In genomic region chr3:67267448-67267847, GRCm38 (mm10) we compare ENCODE assay signal across 15 mouse cellular contexts.
DNase-seq lines count a peak whose midpoint lies in the region; ATAC-seq and TF ChIP-seq lines count a peak whose summit lies in the region.
"Had no signal": no experiment of that assay in that cellular context is flagged by ENCODE, and none has a peak within 500 bp of the region (broad histone marks: within the 10 kb centered on the region; RNA-seq: fewer than 3 reads in every experiment).

No protein-coding gene starts in this region.

- no peak overlapping the region for H3K27ac ChIP-seq in hindbrain, postnatal 0 days
- H3K27ac ChIP-seq in hindbrain, embryonic 10.5 days, result no peak overlapping the region
- no peak overlapping the region for H3K27ac ChIP-seq in lung, postnatal 0 days (ENCODE audit: low read length)
- no peak overlapping the region for H3K27ac ChIP-seq in stomach, postnatal 0 days (replicated peaks)
- H3K27ac ChIP-seq: forebrain, embryonic 13.5 days; limb, embryonic 12.5 days; stomach, embryonic 15.5 days had no signal

- H3K4me2 ChIP-seq in hindbrain, postnatal 0 days (ENCODE audit: low read depth, low read length), result no peak overlapping the region
- H3K4me2 ChIP-seq in lung, postnatal 0 days (replicated peaks; ENCODE audit: low read depth, low read length), result no peak overlapping the region
- H3K4me2 ChIP-seq in stomach, postnatal 0 days (replicated peaks; ENCODE audit: low read depth), result no peak overlapping the region
- H3K4me2 ChIP-seq: forebrain, embryonic 13.5 days; limb, embryonic 12.5 days; stomach, embryonic 15.5 days had no signal

- peak; percentile 45; the same call in 1 of the 2 replicates for TF ChIP-seq CTCF in hindbrain, postnatal 0 days (IDR thresholded peaks at IDR 0.05; ENCODE audit: low read depth)
- peak; percentile 31; the same call in 1 of the 2 replicates for TF ChIP-seq CTCF in lung, postnatal 0 days (IDR thresholded peaks at IDR 0.05)
- peak; percentile 59 for TF ChIP-seq CTCF in stomach, postnatal 0 days (IDR thresholded peaks at IDR 0.05; ENCODE audit: low read depth)

- H3K36me3 ChIP-seq in hindbrain, postnatal 0 days (ENCODE audit: insufficient read depth, low read length), result no peaks in the 10 kb centered on the region
- H3K36me3 ChIP-seq in hindbrain, embryonic 10.5 days, result no peaks in the 10 kb centered on the region
- no peaks in the 10 kb centered on the region for H3K36me3 ChIP-seq in lung, postnatal 0 days (ENCODE audit: insufficient read depth, low read length)
- H3K36me3 ChIP-seq in stomach, postnatal 0 days (ENCODE audit: control insufficient read depth, insufficient read depth, low read length), result no peaks in the 10 kb centered on the region
- H3K36me3 ChIP-seq: limb, embryonic 12.5 days; stomach, embryonic 15.5 days had no signal

- no peaks in the 10 kb centered on the region for H3K4me1 ChIP-seq in hindbrain, postnatal 0 days (ENCODE audit: insufficient read depth, low read length)
- H3K4me1 ChIP-seq in hindbrain, embryonic 10.5 days (replicated peaks), result no peaks in the 10 kb centered on the region
- no peaks in the 10 kb centered on the region for H3K4me1 ChIP-seq in lung, postnatal 0 days (ENCODE audit: insufficient read depth, low read depth, low read length)
- H3K4me1 ChIP-seq in stomach, postnatal 0 days (replicated peaks; ENCODE audit: control insufficient read depth, insufficient read depth), result no peaks in the 10 kb centered on the region
- H3K4me1 ChIP-seq: forebrain, embryonic 13.5 days; limb, embryonic 12.5 days; stomach, embryonic 15.5 days had no signal

- DNase-seq in cerebellum, adult 9-10 months, result peak; percentile 28
- no peak for DNase-seq in cerebellum, postnatal 4 days (ENCODE audit: low spot score in 2 of 2)
- DNase-seq in hindbrain, postnatal 0 days (ENCODE audit: low spot score), result peak; percentile 64
- DNase-seq in hindbrain, embryonic 10.5 days (ENCODE audit: low spot score), result no peak
- DNase-seq in lung, postnatal 0 days (ENCODE audit: low spot score), result no peak
- no peak for DNase-seq in lung, postnatal 10 days
- DNase-seq in stomach, postnatal 0 days (ENCODE audit: low spot score), result no peak
- no peak for DNase-seq in adrenal gland, adult 18-20 months (ENCODE audit: low spot score in 2 of 2)
- DNase-seq: adrenal gland, adult 2 months; heart, postnatal 36 days; kidney, adult 18-20 months; lung, postnatal 4 days had no signal

- H3K4me3 ChIP-seq in hindbrain, postnatal 0 days (ENCODE audit: low read length), result no peak overlapping the region
- no peak overlapping the region for H3K4me3 ChIP-seq in hindbrain, embryonic 10.5 days
- no peak overlapping the region for H3K4me3 ChIP-seq in lung, postnatal 0 days (ENCODE audit: low read depth, low read length)
- no peak overlapping the region for H3K4me3 ChIP-seq in stomach, postnatal 0 days (ENCODE audit: low read depth, low read length)
- H3K4me3 ChIP-seq: forebrain, embryonic 13.5 days; limb, embryonic 12.5 days; stomach, embryonic 15.5 days had no signal

- WGBS in hindbrain, postnatal 0 days, result 68% methylated on average over 3 of the region's 3 CpGs
- WGBS in hindbrain, embryonic 10.5 days, result 71% methylated on average over 3 of the region's 3 CpGs
- 64% methylated on average over 3 of the region's 3 CpGs for WGBS in lung, postnatal 0 days
- 42% methylated on average over 3 of the region's 3 CpGs for WGBS in stomach, postnatal 0 days

- H3K27me3 ChIP-seq in hindbrain, postnatal 0 days (ENCODE audit: insufficient read depth, low read length), result no peaks in the 10 kb centered on the region
- no peaks in the 10 kb centered on the region for H3K27me3 ChIP-seq in hindbrain, embryonic 10.5 days (ENCODE audit: insufficient read depth, poor library complexity, severe bottlenecking)
- no peaks in the 10 kb centered on the region for H3K27me3 ChIP-seq in lung, postnatal 0 days (replicated peaks; ENCODE audit: insufficient read depth, low read length)
- no peaks in the 10 kb centered on the region for H3K27me3 ChIP-seq in stomach, postnatal 0 days (ENCODE audit: control insufficient read depth, insufficient read depth, low read length)
- H3K27me3 ChIP-seq: forebrain, embryonic 13.5 days; limb, embryonic 12.5 days; stomach, embryonic 15.5 days had no signal

- H3K9ac ChIP-seq in hindbrain, postnatal 0 days (replicated peaks; ENCODE audit: low read length), result no peak overlapping the region
- H3K9ac ChIP-seq in lung, postnatal 0 days (replicated peaks; ENCODE audit: low read depth), result no peak overlapping the region
- H3K9ac ChIP-seq in stomach, postnatal 0 days (ENCODE audit: low read length), result no peak overlapping the region
- H3K9ac ChIP-seq: forebrain, embryonic 13.5 days; limb, embryonic 12.5 days; stomach, embryonic 15.5 days had no signal

- H3K9me3 ChIP-seq in hindbrain, postnatal 0 days (ENCODE audit: low read length), result no peaks in the 10 kb centered on the region
- H3K9me3 ChIP-seq in hindbrain, embryonic 10.5 days, result no peaks in the 10 kb centered on the region
- no peaks in the 10 kb centered on the region for H3K9me3 ChIP-seq in lung, postnatal 0 days (ENCODE audit: low read length)
- no peaks in the 10 kb centered on the region for H3K9me3 ChIP-seq in stomach, postnatal 0 days (ENCODE audit: control insufficient read depth, low read length)
- H3K9me3 ChIP-seq: forebrain, embryonic 13.5 days; limb, embryonic 12.5 days; stomach, embryonic 15.5 days had no signal

- no peak for TF ChIP-seq EP300 in lung, postnatal 0 days (IDR thresholded peaks at IDR 0.05)
- TF ChIP-seq EP300 in stomach, postnatal 0 days (optimal IDR thresholded peaks at IDR 0.05), result no peak

- ATAC-seq in hindbrain, postnatal 0 days, result no peak
- ATAC-seq in lung, postnatal 0 days, result no peak
- no peak for ATAC-seq in stomach, postnatal 0 days (ENCODE audit: low FRiP score, low TSS enrichment)
- ATAC-seq: forebrain, embryonic 13.5 days had no signal

Comparison
In these comparisons a context has a peak if more than half of its experiments do, and no peak if none do; other contexts are left out.
1. DNase-seq: peak in cerebellum, adult 9-10 months (single experiment) and hindbrain, postnatal 0 days (single experiment); none in cerebellum, postnatal 4 days (0 of 2), hindbrain, embryonic 10.5 days (single experiment), lung, postnatal 0 days (single experiment), lung, postnatal 10 days (single experiment), stomach, postnatal 0 days (single experiment) and adrenal gland, adult 18-20 months (0 of 2).
2. Peak in every context shown above with its lines, with median percentiles within 50 percentile points of each other: CTCF ChIP-seq.